Mouse (Mus musculus): ENCODE measurements around the gene Btn2a2. TPM values are rescaled to one million over a fixed set of nuclear protein-coding genes. Genes with fewer than 3 reads are reported as not detected.
A peak's percentile ranks its signal among the peaks of the same experiment; 100 is the strongest.

Btn2a2 gene
- total RNA-seq, 1 experiment from 2014 or later = not detected

GRCm38 (mm10) chr13:23502031-23502567 lies 13.4 kb upstream of the Btn2a2 start:
- no peak for ATAC-seq (replicated peaks; ENCODE audit: insufficient number of reproducible peaks, low FRiP score, low TSS enrichment, poor library complexity, severe bottlenecking)

- ATAC-seq (replicated peaks; ENCODE audit: insufficient number of reproducible peaks, low FRiP score, low TSS enrichment, poor library complexity, severe bottlenecking) = no peak
These were observed 12.9 kb upstream of the Btn2a2 start for GRCm38 (mm10) chr13:23501511-23501910.

- ATAC-seq (replicated peaks; ENCODE audit: insufficient number of reproducible peaks, low FRiP score, low TSS enrichment, poor library complexity, severe bottlenecking) = no peak
These were observed 12.0 kb upstream of the Btn2a2 start for GRCm38 (mm10) chr13:23500424-23501200.

- ATAC-seq (replicated peaks; ENCODE audit: insufficient number of reproducible peaks, low FRiP score, low TSS enrichment, poor library complexity, severe bottlenecking) = no peak
These were observed 11.3 kb upstream of the Btn2a2 start for GRCm38 (mm10) chr13:23499943-23500342.

GRCm38 (mm10) chr13:23498653-23499052 lies 10.0 kb upstream of the Btn2a2 start:
- ATAC-seq (replicated peaks; ENCODE audit: insufficient number of reproducible peaks, low FRiP score, low TSS enrichment, poor library complexity, severe bottlenecking) = no peak

- ATAC-seq (replicated peaks; ENCODE audit: insufficient number of reproducible peaks, low FRiP score, low TSS enrichment, poor library complexity, severe bottlenecking) = no peak
These were observed 9.1 kb upstream of the Btn2a2 start for GRCm38 (mm10) chr13:23497656-23498321.

- no peak for ATAC-seq (replicated peaks; ENCODE audit: insufficient number of reproducible peaks, low FRiP score, low TSS enrichment, poor library complexity, severe bottlenecking)
These were observed 6.9 kb upstream of the Btn2a2 start for GRCm38 (mm10) chr13:23495526-23495925.

GRCm38 (mm10) chr13:23491990-23492389 lies 3.3 kb upstream of the Btn2a2 start:
- ATAC-seq (replicated peaks; ENCODE audit: insufficient number of reproducible peaks, low FRiP score, low TSS enrichment, poor library complexity, severe bottlenecking) = no peak

- no peak for ATAC-seq (replicated peaks; ENCODE audit: insufficient number of reproducible peaks, low FRiP score, low TSS enrichment, poor library complexity, severe bottlenecking)
These were observed 2.6 kb upstream of the Btn2a2 start for GRCm38 (mm10) chr13:23491263-23491662.

- ATAC-seq (replicated peaks; ENCODE audit: insufficient number of reproducible peaks, low FRiP score, low TSS enrichment, poor library complexity, severe bottlenecking) = no peak
These were observed 2.2 kb upstream of the Btn2a2 start for GRCm38 (mm10) chr13:23490863-23491262.

GRCm38 (mm10) chr13:23485271-23485670 lies 3.4 kb downstream of the Btn2a2 start:
- no peak for ATAC-seq (replicated peaks; ENCODE audit: insufficient number of reproducible peaks, low FRiP score, low TSS enrichment, poor library complexity, severe bottlenecking)

- ATAC-seq (replicated peaks; ENCODE audit: insufficient number of reproducible peaks, low FRiP score, low TSS enrichment, poor library complexity, severe bottlenecking) = no peak
These were observed 5.5 kb downstream of the Btn2a2 start for GRCm38 (mm10) chr13:23483153-23483552.

- no peak for ATAC-seq (replicated peaks; ENCODE audit: insufficient number of reproducible peaks, low FRiP score, low TSS enrichment, poor library complexity, severe bottlenecking)
These were observed 13.0 kb downstream of the Btn2a2 start for GRCm38 (mm10) chr13:23475658-23476057.

- no peak; the same call in 1 of the 2 replicates for ATAC-seq (replicated peaks; ENCODE audit: insufficient number of reproducible peaks, low FRiP score, low TSS enrichment, poor library complexity, severe bottlenecking)
These were observed 21.7 kb downstream of the Btn2a2 start for GRCm38 (mm10) chr13:23466911-23467310.

GRCm38 (mm10) chr13:23466306-23466705 lies 22.4 kb downstream of the Btn2a2 start:
- no peak for ATAC-seq (replicated peaks; ENCODE audit: insufficient number of reproducible peaks, low FRiP score, low TSS enrichment, poor library complexity, severe bottlenecking)

GRCm38 (mm10) chr13:23465600-23466109 lies 23.0 kb downstream of the Btn2a2 start, which contains the start of gene Btn1a1:
TSS of gene Btn1a1 (minus strand) at chr13:23465901.
- ATAC-seq (replicated peaks; ENCODE audit: insufficient number of reproducible peaks, low FRiP score, low TSS enrichment, poor library complexity, severe bottlenecking) = no peak

- ATAC-seq (replicated peaks; ENCODE audit: insufficient number of reproducible peaks, low FRiP score, low TSS enrichment, poor library complexity, severe bottlenecking) = no peak
These were observed 23.8 kb downstream of the Btn2a2 start for GRCm38 (mm10) chr13:23464841-23465366.

GRCm38 (mm10) chr13:23464224-23464637 lies 24.4 kb downstream of the Btn2a2 start:
- ATAC-seq (replicated peaks; ENCODE audit: insufficient number of reproducible peaks, low FRiP score, low TSS enrichment, poor library complexity, severe bottlenecking) = peak; percentile 37; the same call in 1 of the 2 replicates

All from monocyte, adult 5-6 weeks (primary cell).